Mouse (Mus musculus): ENCODE measurements at regions not wholly inside any gene's neighbourhood (a gene's known extent, or its start where the extent isn't known, plus 50 kb on each side); places are given as distances from the start of the nearest gene placed in this dataset.

GRCm38 (mm10) chr8:34756916-34757315, 645.4 kb upstream of the Gm10131 start:
- DNase-seq (ENCODE audit: low spot score in 2 of 2) = no peak

DNA sequence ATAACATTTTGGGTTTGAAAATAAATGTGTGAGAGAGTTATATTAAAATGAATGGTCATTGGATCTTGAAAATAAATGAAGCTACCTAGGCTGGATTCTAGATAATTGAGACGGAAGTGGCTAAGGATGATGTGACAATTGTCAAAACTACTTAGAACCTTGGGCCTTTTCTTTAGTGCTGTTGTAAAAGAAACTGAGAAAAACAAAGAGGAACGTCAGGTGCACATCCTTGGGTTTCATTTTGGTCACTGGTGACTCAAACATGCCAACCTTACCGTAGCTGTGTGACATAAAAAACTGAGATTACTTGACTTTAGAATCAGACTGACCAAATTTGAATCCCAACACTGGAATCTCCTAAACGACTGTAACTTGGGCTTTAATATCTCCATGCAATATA, 644.6 kb upstream of the Gm10131 start:
- DNase-seq (ENCODE audit: low spot score in 2 of 2) = no peak

DNA sequence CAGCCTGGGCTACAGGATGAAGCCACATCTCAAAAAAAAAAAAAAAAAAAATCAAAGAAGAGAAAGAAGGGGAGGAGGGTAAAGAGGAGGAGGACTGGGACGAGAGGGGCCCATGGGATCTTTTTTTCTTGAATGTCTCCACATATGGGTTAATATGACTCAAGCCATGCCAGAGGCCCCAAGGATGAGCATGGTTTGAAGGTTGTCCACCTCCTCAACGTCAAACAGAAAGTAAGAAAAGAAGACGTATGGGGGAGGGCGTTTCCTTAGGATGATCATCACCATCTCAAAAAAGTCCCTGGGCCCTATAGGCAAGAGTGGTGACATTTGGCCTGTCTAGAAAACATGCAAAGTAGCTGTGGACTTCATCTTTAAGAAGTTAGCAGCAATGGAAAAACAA, 643.9 kb upstream of the Gm10131 start:
- DNase-seq (ENCODE audit: low spot score in 2 of 2) = no peak

- DNase-seq (ENCODE audit: low spot score in 2 of 2) = no peak
These were observed 641.5 kb upstream of the Gm10131 start for GRCm38 (mm10) chr8:34753046-34753445.

- DNase-seq (ENCODE audit: low spot score in 2 of 2) = no peak
These were observed 637.0 kb upstream of the Gm10131 start for GRCm38 (mm10) chr8:34748521-34748920.

DNA sequence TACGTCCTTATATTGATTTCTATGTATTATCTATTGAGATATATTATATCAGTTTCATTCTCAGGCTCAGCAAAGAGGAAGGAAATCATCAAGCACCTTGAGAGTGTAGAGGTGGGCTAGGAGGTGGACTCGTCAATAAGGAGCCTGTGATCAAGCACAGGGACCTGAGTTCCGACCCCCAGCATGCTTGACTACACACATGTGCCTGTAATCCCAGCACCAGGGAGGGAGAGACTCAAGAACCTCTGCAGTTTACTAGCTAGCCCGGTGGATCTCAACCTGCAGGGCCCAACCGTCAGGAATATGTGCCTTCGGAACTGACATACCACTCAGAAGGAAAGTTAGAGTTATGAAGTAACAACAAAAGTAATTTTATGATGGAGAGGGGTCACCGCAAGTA, 634.2 kb upstream of the Gm10131 start:
- no peak for DNase-seq (ENCODE audit: low spot score in 2 of 2)

DNA sequence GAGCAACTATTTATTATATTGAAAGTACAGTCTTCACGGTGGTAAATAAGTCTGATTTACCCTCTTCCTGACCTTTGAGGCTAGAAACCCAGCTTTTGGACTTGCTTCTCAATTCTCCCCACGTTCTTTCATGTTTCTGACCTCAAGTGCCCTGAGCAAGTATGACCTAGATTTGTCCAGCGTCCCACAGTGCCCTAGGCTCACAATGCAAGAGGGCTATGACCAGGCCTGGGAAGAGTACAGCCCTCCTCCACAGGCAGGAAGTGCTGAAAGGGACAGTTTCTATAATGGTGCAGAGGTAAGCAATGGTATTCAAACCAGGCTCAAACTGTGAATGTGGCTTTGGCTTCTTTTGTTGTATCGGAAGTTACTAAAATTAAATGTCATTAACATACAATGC, 633.1 kb upstream of the Gm10131 start:
- DNase-seq (ENCODE audit: low spot score in 2 of 2) = no peak

DNA sequence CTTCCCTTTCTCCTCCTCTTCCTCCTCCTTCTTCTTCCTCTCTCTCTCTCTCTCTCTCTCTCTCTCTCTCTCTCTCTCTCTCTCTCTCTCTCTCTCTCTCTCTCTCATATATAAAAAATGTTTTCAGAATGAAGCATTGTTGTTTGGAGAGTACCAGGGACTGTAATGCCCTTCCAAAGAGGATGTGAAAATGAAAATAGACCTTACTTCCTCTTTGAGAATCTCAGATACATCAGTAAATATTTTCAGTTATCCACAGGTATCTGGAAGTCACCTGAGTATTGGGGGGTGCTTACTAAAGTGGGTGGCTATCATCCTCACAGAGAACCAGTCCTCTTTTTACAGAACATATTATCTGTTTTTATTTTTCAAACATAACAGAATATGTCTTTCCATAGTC, 632.6 kb upstream of the Gm10131 start:
- DNase-seq (ENCODE audit: low spot score in 2 of 2) = no peak

GRCm38 (mm10) chr8:34743137-34743536, 631.6 kb upstream of the Gm10131 start:
- DNase-seq (ENCODE audit: low spot score in 2 of 2) = no peak

GRCm38 (mm10) chr8:34740836-34741235, 629.3 kb upstream of the Gm10131 start:
- DNase-seq (ENCODE audit: low spot score in 2 of 2) = no peak

DNA sequence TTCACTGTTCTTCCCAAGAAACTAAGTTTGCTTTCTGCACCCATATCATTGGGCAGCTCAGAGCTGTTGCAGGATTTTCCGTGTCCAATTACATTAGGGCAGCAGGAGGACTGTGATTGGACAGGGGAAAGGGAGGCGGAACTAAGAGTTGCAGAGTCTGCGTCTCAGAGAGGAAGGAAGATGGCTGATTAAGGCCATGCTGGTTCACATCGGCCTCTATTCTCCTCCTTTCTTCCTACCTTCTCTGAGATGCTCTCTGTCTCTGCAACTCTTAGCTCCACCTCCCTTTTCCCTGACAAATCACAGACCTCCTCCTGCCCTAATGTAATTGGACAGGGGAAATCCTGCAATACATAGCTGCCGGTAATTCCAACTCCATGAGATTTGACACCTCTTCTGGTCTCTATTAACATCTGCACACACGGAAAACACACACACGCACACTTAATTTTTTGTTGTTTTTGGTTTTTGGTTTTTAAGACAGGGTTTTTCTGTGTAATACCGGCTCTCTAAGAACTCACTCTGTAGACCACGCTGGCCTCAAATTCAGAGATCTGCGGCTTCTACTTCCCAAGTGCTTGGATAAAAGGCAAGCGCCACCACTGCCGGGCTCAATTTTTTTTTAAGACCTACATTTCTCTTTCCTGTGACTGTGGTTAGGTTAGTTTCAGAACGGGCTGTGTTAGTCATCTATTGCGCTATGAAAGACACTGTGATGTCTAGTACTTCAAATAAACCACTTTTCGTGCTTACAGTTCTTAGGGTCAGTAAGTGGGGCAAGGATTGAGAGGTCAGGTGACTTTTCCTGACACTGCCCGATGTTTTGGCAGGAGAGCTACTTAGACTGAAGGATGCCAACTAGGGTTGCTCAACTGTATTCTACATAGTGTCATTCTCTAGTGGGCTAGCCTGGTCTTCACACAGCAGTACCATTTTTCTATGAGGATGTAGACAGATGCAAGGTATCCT, 628.6 kb upstream of the Gm10131 start:
- no peak for DNase-seq (ENCODE audit: low spot score in 2 of 2)

GRCm38 (mm10) chr8:34736214-34736613, 624.7 kb upstream of the Gm10131 start:
- DNase-seq (ENCODE audit: low spot score in 2 of 2) = no peak

- no peak for DNase-seq (ENCODE audit: low spot score in 2 of 2)
These were observed 623.5 kb upstream of the Gm10131 start for GRCm38 (mm10) chr8:34735006-34735405.

DNA sequence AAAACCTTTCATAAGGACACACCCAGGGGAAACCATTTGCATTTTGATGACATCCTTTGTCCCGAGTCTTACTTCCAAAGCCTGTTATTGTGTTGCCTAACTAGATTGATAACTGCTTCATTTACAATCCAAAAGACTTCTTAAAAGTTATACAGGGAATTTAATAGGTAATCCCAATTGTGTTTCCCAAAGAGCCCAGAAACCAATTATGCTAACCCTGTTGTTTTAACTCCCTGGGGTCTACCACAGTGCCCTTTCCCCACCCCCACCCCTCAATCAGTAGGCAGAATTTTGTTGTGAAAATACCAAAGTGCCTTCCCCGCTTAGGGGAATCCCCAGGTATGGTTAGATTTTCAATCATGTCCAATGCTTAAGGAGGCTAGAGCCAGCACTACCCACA, 621.3 kb upstream of the Gm10131 start:
- no peak for DNase-seq (ENCODE audit: low spot score in 2 of 2)

GRCm38 (mm10) chr8:34732362-34732761, 620.8 kb upstream of the Gm10131 start:
- DNase-seq (ENCODE audit: low spot score in 2 of 2) = no peak

GRCm38 (mm10) chr8:34731096-34731999, 619.8 kb upstream of the Gm10131 start:
- DNase-seq (ENCODE audit: low spot score in 2 of 2) = peak in 1 of 2 experiments; percentile 29

DNA sequence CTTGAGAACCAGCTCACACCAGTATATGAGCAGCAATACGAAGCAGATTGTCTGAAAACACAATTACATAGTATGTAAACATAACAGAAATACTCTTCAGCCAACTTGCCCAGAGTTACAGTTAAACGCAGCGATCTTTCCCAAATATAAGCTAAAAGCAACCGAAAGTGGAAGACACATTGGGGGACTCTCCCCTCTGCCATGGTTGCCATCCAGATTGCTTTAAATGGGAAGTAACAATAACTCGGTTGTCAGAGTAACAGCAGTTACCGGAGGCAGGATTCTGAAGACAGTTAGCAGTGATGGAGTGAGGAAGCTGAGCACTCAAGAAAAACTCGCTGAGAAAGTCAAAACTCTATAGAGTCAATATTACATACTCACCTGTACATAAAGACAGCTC, 618.0 kb upstream of the Gm10131 start:
- DNase-seq (ENCODE audit: low spot score in 2 of 2) = no peak

GRCm38 (mm10) chr8:34727699-34728098, 616.2 kb upstream of the Gm10131 start:
- no peak for DNase-seq (ENCODE audit: low spot score in 2 of 2)

DNA sequence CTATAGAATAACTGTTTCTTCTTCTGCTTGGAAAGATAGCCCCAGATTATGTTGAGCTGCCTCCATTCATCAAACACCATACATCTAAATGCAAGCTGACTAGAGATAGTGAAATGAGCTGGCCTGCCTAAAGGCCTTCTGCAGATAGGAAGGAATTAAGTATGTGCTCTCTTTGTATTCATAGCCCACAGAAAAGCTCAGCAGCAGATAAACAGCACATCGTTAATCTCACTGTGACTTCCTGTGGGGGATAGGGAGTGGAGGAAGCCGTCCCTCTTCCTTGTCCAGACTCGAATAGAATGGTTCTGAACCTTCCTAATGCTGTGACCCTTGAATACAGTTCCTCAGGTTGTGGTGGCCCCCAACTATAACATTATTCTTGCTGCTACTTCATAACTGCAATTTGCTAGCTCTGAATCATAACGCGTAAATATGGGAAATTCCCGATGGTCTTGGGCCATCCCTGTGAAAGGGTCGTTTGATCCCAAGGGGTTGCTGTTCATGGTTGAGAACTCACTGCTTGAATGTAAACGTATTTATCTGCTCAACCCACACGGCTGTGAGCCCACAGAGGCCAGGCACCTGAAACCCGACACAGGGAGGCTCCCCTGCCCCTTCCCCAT, 614.7 kb upstream of the Gm10131 start:
- no peak for DNase-seq (ENCODE audit: low spot score in 2 of 2)

DNA sequence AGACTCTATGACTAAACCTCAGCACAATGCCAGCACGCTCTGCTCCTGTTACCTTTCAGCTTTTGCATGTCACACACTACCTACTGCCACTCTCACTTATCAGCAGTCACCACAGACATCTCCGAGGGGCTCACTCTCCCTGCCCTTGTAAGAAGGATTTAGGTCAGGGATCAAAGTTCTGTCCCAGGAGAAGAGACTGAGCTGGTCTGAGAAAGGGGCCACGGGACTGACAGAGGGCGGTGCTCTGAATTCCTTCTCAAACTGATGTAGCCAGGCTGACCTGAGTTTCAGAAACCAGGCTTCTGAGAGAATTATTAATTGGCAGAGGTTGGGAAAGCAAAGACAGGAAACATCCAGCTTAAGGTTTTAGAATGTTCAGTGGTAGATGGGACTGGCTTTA, 614.0 kb upstream of the Gm10131 start:
- DNase-seq (ENCODE audit: low spot score in 2 of 2) = no peak

DNA sequence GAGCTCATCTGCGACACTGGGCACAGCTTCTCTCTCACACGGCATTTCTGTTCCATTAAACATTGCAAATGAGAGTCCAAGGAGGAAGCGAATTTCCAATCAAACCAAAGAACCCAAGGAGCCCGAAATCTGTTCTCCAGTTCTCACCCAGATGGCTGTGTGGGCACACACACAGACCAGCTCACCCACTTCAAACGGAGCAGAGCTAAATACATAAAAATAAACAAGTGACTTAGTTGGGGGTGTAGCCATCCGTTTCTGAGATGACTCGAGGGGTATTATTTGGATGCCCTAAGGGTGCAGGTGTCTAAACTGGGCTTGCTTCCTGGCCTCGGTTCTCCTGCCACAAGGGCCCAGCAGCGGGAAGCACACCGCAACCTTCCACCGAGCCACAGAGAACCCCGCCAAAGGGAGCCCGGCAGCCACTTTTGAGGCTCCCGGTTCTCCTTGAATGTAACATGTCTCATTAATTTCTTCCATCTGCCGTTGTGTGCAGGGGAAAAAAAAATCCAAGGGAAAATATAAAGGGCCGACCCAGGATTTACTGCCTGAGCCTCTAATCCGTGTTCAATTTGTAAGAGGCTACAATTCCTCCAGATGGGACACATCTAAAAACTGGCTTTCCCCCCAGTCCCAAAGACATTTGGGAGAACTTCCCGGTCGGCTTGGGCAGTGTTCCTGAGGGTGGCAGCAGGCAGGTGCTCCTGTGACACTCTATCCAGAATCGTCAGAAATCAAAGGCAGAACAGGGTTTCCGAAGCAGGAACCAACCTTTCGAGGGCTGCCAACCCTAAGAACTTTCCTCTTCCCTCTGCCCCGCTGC, 598.6 kb upstream of the Gm10131 start:
- peak; percentile 54 to 67 for DNase-seq (ENCODE audit: low spot score in 2 of 2)
